Mouse (Mus musculus) spleen, postnatal 14 days (tissue): Measurements from ENCODE around the gene Itpr3.

ENCODE experiments used
- DNase-seq, 2 experiments: peaks; one replicate each; pipeline ENCODE4 v3.0.0; 2021 to 2022; ENCODE audit warnings: low spot score in 2 of 2

The Itpr3 gene

DNA sequence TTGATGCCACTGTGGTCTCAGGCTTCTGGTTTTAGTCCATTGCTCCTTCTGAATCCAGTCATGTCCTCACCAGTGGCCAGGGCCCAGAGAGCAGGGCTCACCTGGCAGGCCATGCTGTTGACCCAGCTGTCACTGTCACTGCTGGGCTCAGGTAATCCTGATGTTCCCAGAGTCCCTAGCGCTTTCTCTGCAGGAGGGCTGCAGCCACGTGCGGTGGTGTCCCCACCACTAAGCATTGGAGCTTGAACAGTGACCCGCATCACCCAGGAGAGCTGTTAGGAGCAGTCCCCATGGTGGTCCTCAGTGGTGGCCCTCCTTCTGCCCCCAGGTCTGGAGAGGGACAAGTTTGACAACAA lies 62.4 kb downstream of the Itpr3 start:
- DNase-seq: no peak

GRCm38 (mm10) chr17:27119954-27120353 lies 62.9 kb downstream of the Itpr3 start:
- DNase-seq: no peak

GRCm38 (mm10) chr17:27120561-27121024 lies 63.5 kb downstream of the Itpr3 start:
- no peak for DNase-seq

- DNase-seq: no peak
These were observed 64.2 kb downstream of the Itpr3 start for GRCm38 (mm10) chr17:27121266-27121665.

DNA sequence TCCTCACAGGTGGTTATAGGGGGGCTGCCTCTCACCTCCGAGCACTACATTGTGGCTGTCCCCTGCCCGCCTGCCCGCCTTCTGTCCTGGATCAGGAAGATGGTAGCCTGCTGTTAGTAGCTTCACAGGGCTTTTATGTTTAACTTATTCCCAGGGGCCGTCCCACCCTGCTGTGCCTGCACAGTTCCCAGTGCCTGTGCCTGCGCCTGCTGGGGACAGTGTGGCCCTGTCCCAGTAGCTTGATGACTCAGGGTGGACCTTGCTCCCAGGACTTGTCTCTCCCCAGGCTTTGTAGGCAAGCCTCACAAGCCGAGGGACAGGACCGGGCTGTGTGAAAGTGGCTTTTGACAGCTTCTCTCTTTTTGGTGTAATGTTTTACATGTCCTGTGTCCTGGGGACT lies 64.7 kb downstream of the Itpr3 start:
- no peak for DNase-seq

- DNase-seq: no peak
These were observed 65.6 kb downstream of the Itpr3 start for GRCm38 (mm10) chr17:27122701-27123100.

- DNase-seq: no peak
These were observed 66.0 kb downstream of the Itpr3 start for GRCm38 (mm10) chr17:27123103-27123502.

- no peak for DNase-seq
These were observed 66.8 kb downstream of the Itpr3 start for GRCm38 (mm10) chr17:27123813-27124375.

DNA sequence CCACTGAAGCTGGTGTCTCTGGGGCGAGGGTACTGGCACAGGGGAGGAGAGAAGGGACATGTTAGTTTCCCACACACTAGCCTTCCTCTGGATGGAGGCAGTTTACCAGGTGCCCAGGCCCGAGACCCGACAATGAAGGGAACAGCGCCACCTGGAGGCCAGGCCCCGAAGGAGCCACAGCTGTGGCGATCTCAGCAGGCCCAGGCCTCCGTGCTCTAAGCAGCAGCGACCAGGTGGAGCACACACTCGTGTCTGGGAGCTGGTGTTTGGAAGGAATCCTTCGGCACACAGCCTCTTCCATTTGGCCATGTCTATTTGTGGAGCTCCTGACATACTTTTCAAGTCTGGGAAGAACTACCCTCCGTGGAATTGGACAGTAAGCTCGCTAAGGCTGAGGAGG lies 68.1 kb downstream of the Itpr3 start:
- peak; percentile 57 to 76 for DNase-seq

DNA sequence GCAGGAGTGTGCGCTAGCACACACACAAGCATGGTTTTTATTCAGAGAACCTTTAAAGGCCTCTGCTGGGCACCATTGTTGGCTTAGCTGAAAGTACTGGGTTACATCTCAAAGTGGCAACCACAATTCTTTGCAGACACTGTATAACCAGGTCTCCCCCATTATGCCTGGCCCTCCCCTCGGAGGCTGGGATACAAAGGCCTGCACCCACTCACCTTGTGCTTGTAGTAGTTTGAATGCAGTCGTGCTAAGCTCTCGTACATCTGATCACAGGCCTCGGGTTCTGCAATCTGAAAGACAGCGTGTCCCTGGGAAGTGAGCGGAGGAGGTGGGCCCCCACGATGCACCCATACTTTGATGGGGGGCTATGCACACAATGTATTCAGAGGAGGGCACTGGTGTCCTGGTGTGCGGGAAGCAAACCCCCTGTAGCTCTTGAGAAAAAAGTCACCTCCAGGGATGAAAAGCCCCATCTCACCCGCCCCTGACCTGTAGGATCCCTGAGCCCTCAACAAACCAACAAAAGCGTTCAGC lies 68.6 kb downstream of the Itpr3 start:
- DNase-seq: no peak

- DNase-seq: no peak
These were observed 69.9 kb downstream of the Itpr3 start for GRCm38 (mm10) chr17:27126974-27127373.

- DNase-seq: no peak
These were observed 71.1 kb downstream of the Itpr3 start for GRCm38 (mm10) chr17:27128189-27128588.

- no peak for DNase-seq
These were observed 72.2 kb downstream of the Itpr3 start for GRCm38 (mm10) chr17:27129291-27129690.

GRCm38 (mm10) chr17:27129819-27130218 lies 72.7 kb downstream of the Itpr3 start:
- DNase-seq: no peak

DNA sequence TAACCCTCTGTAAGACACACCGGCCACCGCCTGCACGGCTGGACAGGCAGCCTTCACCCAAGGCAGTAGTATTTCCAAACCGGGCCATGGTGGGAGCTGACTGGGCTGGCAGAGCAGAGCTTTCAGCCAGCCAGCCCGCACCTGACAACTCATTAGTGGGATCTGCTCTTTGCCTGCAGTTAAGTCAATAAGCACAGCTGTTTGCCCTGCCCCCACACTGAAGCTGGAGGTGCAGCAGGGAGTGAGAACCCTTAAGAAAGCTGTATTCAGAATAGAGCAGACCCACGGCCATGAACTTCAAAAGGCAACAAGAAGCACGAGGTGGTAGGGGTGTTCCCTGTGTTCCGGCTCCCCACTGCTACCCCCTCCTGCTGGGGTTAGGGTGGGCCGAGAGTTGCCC lies 73.1 kb downstream of the Itpr3 start:
- no peak for DNase-seq

GRCm38 (mm10) chr17:27131240-27131665 lies 74.1 kb downstream of the Itpr3 start:
- DNase-seq: no peak

- no peak for DNase-seq
These were observed 75.1 kb downstream of the Itpr3 start for GRCm38 (mm10) chr17:27132238-27132637.

DNA sequence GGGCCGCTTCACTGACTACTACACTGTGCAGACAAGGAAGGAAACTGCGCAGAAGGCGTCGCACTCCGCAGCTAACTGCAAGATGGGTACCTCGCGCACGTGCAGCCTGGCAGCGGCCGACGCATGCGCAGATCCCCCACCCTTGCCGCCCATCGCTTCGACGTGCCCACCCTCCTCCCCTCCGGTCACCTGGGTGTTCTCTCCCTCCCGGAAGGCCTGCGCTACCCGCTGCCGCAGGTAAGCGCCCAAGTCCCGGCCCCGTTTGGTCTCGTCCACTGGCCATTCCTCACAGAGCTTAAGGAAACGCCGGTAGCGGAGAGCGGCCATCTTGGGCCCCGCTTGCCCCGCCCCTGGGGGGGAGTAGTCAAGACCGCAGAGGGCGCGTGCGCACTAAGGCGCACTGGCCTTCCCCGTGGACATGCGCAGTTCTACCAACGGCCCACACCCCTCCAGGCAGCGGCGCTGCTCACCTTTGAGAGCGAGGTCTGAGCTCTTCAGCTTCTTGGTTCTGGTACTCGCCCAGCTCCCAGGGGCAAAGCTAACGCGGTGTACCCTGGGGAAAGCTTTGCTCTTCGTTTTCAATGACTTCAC lies 76.5 kb downstream of the Itpr3 start, which contains the start of gene Uqcc2:
Gene Uqcc2, minus strand, starts transcription at position 366 of the 591 bp plus-strand sequence.
- DNase-seq: peak; percentile 96 to 97

- DNase-seq: no peak
These were observed 77.1 kb downstream of the Itpr3 start for GRCm38 (mm10) chr17:27134187-27134586.

GRCm38 (mm10) chr17:27134715-27135114 lies 77.6 kb downstream of the Itpr3 start:
- no peak for DNase-seq

- no peak for DNase-seq
These were observed 81.3 kb downstream of the Itpr3 start for GRCm38 (mm10) chr17:27138396-27138795.

- no peak for DNase-seq
These were observed 82.2 kb downstream of the Itpr3 start for GRCm38 (mm10) chr17:27139304-27139703.

DNA sequence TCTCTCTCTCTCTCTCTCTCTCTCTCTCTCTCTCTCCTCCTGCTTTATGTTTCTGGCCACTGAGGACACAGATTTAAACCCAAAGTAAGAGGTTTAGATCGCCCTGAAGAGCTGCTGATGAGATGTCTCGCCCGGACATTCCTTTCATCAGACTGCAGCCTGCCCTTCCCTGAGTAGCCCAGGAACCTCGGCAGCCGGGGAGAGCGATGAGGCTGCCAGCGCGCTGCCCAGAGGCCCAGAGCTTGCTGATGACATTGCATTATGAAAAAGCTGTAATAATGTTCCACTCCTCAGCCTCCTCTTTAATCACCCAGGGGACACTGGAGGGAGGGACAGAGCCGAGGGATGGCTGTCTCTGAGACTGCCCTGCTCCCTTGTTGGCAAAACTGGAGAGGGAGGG lies 83.2 kb downstream of the Itpr3 start:
- DNase-seq: no peak
